Mouse (Mus musculus) thymus, adult 2 months (tissue): ENCODE data around the gene Bnip3.

Source experiments
- CTCF ChIP-seq: fragments of 200-500 bp; IDR thresholded peaks from 2 replicates; pipeline ENCODE4 v1.5.1; 2012; ENCODE audit warnings: mild to moderate bottlenecking, control low read depth, low read length, moderate library complexity, borderline replicate concordance; ENCODE audit not compliant: control insufficient read depth, poor library complexity, insufficient read depth; ENCODE audit errors: extremely low read depth
- POLR2A ChIP-seq: fragments of 200-500 bp; IDR thresholded peaks from 2 replicates; pipeline ENCODE4 v1.6.1; 2012; ENCODE audit warnings: mild to moderate bottlenecking, low read length, control low read depth, moderate library complexity; ENCODE audit not compliant: control insufficient read depth, poor library complexity, insufficient read depth; ENCODE audit errors: extremely low read depth

- TF ChIP-seq CTCF: no peak
- TF ChIP-seq POLR2A: no peak
These were observed 36.4 kb downstream of the Bnip3 start for GRCm38 (mm10) chr7:138872956-138873355.
